Mouse (Mus musculus) MN1 (cell line): Measurements from ENCODE around the gene Fkbp2.

Experiments used
- DNase-seq: peaks from one replicate; pipeline ENCODE4 v3.0.0-alpha.2; 2016; ENCODE audit warnings: low spot score

The Fkbp2 gene

DNA sequence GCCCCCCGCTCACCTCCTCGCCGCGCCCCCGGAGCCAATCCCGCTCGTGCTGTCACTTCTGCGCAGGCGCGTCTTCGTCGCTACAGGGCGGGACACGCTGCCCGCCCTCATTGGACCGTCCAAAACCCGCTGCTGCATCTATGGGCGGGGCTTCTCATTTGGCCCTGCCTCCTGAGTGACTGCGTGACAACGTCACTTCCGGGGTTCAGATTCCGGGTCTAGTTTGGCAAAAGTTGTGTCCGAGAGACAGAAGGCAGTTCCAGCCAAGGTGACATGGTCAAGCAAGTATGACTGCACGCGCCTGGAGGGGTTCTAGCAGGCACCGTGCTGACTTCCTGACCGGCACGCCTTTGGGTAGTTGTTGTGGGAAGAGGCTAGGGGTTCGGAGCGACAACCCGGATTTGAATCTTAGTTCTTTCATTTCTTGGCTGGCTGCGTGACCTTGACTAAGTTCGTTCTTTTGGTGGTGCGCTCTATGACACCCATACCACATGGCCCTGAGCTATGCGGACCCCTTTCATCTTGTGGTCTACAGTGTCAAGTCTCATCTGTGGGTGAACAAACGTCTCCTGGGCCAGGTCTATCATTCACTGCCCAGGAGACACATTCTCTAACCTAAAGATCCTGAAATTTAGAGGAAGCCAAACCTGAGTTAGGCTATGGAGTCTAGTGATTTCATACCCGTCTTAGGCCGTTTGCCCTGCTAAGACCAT, at the start of gene Fkbp2:
Gene Fkbp2, minus strand, starts transcription at position 121 of the 713 bp plus-strand sequence.
- peak; percentile 96 for DNase-seq

DNA sequence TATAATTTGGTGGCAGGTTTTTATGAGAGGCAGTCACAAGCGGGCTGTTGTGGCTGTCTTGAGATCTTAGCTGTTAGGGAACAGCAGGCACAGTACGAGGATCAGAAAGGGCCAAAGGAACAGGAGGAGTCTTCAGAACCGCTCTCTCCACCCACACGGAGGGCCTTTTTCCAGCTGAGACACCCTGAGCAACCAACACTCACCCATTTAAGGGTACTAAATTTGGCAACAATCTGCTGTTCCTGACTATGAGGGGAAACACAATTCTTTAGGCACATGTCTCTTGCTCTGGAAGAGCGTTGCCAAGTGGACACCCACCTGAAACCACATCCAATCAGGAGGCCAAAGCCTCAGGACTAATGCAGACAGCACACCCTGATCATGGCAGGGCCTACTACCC, 49.2 kb upstream of the Fkbp2 start:
- no peak for DNase-seq

DNA sequence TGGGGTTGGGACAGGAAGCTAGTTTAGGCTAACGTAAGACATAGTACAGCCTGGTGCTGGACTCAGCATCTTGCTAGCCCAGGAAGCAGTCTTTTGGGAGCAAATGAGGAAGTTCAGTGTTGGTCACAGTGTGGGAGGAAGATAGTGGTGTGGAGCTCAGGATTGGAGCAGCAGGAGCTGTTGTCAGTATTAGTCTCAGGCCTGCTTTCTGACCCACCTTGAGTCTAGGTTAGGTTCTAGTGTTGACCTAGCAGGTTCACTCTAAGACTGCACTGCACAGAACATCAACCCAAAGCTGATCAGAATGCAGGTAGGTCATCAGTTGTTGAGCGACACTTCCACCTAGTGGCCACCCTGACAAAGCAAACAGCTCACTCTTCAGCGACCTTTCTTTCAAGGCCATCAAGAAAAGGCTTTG, 39.9 kb upstream of the Fkbp2 start:
- DNase-seq = peak; percentile 64

DNA sequence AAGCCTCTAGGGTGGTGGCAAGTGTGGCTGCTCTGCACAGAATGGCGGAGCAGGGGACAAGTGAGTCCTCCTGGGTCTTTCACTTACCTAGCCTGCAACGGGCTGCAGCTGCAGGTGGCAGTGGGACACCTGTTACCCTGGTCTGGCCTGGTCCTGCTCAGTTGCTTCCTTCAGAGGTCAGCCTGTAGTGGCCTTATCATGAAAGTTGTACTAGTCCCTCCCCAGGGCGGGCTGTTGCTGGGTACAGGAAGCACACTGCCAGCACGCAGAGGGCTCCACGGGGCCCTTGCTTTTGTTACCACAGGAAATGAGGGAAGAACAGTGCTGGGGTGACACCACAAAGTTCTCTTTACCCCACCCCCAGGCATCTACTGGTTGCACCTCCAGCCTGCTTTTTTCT, 38.9 kb upstream of the Fkbp2 start, which contains the start of gene Fermt3:
Gene Fermt3, minus strand, starts transcription at position 279 of the 400 bp plus-strand sequence.
- no peak for DNase-seq

DNA sequence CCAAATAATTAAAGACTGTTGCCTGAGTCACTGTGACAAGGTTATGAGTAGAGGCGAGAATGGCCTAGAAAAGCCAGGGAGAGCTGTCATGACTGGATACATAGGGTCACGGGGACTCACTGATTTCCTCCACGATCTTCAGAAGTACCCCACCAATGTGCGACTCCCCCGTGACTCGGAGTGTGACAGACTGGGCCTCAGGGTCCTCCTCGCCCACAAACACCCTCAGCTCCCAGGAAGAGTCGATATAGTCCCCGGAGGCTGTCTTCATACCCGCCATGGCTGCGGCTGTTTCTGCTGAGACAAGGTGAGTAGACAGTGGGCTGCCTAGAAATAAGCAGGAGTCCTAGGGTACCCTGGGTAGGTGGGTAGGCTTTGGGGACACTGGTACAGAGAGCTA, 38.2 kb upstream of the Fkbp2 start:
- DNase-seq = no peak

DNA sequence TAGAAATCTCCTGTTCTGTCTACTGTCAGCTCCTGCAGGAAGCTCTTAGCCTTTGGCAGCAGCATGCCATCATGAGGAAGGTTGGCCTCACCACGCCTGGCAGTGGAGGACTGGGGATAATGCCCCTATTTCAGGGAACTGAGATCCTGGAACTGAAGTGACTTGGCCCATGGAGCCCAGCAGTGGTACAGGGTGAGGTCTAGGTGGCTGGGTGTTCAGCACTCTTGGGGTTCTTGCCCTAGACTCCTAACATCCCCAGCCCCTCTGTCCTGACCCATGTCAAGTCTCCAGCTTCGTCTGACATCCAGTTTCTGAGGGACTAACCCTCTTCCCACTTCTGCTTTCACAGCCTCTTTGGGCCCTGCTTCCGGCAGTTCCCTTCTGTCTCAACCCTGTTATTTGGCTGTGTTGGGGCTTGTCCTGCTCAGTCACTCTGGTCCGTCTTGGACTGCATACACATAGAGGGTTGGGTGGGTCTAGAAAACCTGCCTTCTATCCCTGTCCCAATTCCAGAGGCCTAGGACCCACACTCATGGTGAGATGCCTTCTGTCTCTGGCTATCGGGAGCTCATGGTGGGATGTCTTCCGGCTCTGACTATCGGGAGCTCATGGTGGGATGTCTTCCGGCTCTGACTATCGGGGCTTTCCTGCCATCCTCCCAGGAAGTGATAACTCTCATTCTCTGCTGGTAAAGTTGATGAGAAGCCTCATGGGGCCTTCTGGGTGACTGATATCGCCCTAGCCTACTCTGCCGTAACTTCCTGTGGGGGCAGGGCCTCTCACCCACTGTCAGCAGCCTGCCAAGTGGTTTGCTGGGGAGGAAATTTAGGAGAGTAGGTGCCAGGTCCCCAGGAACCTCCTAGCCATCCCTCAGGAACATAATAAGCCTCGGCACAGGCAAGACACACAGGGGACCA, 37.5 kb upstream of the Fkbp2 start:
- no peak for DNase-seq

DNA sequence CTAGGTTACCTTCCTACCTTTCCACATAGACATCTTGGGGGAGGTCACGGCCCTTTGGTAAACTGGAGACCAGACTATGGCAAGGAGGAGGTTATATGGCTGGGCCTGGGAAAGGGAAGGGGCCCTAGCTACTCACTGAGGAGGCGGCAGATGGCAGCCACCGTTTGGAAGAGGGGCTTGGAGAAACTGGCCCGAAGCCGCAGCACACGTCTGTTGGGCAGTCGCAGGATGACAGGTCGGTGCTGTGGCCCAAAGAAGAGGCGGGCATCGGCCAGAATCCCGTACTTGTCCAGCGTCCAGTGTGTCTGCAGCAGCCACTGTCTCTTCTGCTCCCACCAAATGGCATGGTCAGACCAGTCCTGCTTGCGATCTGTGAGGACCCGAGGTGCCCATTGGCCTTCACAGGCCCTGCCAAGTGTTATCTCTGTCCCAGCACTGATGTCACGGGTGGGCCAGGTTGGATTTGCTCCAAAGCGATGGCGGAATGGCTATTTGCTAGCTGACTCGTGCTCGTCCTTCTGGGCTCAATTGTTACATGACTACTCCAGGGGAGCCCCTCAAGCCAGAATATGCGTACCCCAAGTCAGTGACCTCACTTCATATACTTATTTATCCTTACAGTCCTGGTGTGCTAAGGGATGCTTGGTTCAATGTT, 34.3 kb upstream of the Fkbp2 start:
- no peak for DNase-seq

DNA sequence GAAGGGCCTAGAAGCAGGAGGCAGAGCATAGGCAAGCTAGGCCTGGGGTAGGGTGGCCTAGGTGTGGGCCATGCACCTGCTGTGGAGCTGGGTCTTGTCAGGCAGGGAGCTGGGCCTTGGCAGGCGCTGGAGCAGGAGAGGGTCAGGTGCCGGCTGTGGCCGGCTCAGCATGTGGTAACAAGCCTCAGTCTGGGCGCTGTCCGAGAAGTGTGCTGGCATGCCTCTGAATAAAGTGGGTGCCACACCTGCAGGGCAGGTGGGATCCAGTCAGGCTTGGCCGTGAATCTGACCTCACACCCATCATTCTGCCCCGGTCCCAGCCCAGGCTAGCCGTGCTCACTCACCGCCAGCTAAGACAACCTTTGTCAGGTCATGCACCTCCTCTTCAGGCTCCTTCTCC, 33.7 kb upstream of the Fkbp2 start:
- DNase-seq = no peak

DNA sequence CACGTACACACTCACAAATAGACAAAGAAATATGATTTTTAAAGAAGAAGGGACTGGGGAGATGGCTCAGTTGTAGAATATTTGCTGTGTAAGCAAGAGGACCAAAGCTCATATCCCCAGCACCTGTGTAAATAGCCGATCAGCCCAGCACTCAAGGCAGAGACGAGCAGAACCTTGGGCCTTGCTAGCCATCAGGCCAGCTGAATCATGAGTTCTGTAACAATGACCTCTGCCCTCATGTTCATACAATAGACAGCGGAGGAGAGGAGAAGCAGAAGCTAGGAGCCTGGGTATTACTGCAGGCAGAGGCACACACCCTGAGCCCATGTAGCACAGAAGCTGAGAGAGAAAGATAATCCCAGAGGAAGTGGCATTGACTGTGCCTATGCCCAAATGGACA, 32.1 kb upstream of the Fkbp2 start:
- no peak for DNase-seq

DNA sequence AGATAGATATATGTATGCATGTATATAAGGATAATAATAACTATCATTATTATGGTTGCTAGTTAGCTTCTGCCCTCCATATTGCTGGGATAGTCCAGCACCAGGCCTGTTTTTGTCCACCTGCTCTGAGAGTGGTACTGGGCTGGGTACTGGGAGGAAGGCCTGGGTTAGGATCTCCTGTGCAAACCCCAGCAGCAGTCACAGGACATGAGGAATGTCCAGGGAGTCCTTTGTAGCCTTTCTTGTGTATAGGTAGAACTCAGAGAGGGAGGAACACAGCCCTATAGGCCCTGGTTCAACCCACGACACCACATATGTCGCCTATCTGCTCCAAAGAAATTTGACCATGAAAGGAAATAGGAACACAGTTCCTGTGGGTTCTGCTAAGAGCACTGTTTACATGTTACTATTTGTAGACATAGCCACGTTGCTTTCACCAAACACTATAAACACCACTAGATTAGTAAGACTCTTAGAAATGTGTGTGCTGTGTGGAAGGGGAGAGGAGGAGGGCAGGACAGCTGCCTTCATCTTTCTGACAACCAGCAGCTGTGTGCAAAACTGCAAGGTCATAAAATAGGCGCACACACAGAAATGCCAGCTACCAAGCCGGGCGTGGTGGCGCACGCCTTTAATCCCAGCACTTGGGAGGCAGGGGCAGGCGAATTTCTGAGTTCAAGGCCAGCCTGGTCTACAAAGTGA, 26.7 kb upstream of the Fkbp2 start:
- DNase-seq = no peak

DNA sequence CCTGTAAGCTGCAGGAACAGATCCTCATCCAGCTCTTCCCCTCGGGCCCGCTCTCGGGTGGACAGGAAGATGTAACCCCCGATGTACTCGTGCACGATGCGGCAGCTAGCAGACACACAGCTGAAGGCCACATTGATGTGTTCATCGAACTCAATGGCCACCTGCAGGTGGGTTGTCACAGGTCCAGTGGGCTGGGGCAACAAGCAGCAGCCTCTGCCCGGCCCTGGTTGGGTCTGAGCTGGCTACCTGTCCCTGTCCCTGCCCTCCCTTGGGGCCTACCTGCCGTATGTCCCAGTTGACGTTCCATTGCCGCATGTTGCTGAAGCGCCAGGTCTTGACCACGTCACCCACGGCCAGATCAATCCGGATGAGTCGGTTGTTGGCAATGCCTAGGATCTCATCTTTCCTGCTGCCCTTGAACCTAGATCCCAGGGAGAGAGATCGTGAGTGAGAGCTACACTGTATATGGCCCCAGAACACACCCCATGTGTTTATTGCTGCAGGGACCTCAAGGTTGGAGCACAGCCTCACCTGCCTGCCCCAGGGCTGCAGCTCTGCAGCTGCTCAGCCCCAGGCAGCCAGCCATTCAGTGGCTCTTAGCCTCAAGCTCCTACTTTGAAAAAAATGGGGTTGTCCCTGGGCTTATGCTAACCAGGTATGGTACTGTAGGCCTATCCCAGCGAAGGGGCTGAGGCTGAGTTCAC, 19.2 kb upstream of the Fkbp2 start:
- DNase-seq = no peak

DNA sequence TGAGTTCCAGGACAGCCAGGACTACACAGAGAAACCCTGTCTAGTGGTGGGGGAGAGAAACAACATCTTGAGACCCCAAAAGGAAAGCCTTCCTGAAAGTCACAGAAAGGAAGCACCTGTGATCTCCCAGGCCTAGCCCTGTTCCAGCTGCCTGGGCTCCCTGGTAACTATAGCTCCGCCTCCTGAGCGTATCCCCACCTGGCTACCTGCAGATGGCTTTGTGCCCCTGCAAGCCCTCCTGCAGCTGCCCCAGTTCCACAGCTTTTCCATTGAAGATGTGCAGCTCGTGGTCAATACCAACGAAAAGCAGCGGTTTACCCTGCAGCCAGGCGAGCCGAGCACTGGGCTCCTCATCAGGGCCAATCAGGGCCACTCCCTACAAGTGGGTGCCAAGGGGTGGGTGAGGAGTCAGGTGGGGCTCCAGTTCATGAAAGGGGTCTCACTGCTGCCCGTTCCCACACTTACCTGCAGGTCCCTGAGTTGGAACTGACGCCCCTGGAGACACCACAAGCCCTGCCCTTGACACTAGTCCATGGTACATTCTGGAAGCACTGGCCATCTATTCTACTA, 17.5 kb upstream of the Fkbp2 start:
- no peak for DNase-seq

DNA sequence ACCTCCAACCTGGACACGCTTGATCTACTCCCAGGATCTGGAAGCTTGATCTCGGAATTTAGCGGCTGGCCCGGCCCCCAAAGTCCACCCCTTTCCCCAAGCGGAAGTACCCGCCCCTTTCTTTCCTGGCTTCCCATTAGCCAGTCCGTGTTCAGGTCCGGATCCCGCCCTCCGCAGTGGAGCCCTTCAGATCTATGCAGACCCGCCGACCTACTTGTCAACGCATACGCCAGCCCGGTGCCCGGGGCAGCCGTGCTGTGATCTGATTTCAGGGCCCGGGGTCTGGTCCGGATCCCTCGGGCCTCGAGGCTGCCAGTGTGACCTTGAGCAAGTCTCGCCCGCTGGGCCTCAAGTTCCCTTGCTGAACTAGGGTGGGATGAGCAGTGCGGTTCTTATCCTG, 15.7 kb upstream of the Fkbp2 start, which contains the start of the genes Nudt22 and Trpt1:
Gene Nudt22, minus strand, starts transcription at position 112 of the 400 bp plus-strand sequence.
Gene Trpt1, plus strand, starts transcription at position 126 of the 400 bp plus-strand sequence.
- peak; percentile 80 for DNase-seq

DNA sequence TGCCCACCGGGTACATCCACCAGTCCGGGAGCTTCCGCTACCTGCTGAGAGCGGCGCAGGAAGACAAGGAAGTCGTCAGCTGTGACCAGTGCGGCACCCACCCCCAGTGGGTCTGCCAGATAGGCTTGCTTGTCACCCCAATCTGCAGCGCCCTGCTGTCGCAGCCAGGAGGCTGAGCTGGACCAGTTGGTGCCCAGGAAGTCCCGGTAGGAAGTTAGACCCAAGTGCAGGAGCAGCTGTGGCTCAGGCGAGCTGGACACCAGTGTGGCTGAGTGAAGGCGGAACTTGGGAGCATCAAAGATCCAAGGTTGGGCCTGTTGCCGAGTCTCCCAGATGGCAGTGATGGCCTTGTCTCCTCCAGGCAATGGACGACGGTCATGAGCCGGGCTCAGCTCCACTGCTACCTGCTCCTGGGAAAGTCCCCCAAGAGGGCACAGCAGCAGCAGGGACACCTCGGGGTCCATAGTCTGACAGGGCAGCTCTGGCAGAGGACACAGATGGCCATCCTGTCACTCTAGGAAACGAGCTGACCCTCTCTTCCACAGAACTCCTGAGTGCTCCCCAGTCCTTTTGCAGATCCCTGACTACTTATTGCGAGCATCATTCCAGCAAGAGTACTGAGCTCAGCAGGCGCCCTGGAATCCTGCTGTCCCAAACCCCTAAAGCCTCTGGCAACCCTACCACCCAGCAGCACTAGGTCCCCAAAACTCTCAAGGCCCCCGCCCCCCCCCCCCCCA, 15.1 kb upstream of the Fkbp2 start:
- DNase-seq = no peak

DNA sequence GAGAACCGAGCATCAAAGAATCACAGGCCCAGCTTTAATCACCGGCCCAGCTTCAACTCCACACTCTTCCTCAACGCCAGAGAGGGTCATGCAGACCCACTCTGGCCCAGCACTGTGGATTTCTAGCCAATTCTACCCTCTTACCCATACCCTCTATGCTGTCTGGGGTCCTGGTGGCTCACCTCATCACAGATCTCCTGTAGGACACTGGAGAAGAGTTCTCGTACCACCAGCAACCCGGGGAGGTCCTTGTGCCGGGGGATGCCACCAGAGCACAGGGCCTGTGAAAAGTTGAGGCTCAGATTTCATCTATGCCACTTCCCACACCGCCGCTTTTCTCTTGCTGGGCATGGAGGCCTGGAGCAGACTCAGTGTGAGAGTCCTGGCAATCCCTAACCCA, 14.2 kb upstream of the Fkbp2 start:
- no peak for DNase-seq

DNA sequence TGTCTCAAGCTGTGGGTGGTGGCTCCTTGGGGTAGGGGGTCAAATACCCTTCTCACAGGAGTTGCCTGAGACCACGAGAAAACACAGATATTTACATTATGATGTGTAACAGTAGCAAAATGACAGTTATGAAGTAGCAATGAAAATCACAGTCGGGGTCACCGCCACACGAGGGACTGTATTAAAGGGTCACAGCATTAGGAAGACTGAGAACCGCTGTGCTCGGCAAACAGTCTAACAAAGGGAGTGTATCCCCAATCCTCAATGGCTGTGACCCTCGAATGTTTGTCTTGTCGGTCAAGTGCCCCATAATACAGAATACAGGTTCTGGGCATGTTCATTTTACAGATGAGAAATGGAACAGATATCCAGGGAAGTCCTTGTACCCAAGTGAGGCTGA, 13.7 kb upstream of the Fkbp2 start:
- no peak for DNase-seq

DNA sequence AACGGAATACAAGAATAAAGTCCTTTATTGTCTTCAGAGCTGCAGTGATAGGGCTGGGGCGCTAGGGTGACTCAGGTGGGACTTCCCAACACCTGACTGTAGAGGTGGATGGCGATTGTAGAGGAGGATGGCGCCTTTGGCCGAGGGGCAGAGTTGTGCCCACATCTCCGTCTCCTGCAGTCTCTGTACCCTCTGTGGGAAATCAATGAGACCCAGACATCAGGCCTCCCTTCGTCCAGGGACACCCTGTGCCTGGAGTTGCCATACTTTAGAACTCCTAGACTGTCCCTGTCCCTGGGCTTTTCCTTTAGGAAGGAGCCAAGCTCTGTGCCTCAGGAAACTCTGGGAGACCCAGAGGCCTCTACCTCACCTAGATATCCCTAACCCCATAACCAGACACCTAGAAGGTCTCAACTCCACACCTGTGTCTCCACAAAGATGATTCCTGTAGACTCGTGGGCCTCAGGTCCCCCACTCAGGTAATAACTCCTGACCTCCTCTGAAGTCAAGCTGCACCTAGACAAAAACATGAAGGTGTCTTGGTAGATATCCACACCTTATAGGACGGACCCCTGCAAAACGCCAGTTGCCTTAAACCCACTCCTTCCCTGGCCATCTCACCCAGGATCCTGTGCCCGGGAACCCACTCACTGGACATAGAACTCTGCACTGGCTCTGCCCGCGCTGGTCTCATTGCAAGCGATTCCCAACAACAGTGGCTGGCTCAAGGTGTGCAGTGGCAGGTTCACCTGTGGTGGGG, 12.9 kb upstream of the Fkbp2 start:
- DNase-seq = no peak

DNA sequence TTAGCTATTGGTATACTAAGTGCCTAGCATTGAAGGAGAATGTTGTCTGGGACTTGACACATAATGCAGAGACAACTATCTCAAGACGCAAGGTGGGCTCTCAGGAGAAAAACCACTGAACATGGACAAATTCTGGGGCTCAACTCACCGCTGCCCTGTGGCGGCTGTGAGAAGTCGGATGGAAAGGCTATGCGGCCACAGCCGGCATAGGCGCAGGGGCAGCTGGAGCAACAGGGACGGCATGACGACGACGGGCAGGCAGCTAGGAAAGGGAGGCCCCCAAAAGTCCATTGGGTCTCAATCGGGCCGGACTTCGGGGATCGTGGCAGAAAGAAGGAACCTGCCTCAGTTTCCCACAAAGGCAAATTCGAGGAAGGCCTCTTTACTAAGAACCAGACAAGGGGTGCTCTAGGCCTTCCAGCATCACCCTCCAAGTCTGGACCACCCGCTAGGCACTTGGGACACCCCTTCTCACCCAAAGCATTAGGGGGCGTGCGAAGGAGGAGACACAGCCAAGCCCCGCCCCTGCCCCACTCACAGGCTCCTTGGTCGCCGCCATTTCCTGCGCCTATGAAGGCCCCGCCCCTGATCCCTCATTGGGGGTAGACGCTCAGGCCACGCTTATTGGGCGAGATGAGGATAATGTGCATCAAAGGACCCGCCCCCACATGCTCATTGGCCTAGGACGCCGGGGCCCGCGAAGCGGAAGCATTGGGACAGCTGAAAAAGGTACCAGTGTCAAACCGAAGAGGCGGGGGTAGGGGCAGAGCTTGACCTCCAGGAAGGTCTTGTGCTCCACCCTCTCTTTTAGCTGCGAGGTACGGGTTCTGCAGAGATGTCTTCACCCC, 11.9 kb upstream of the Fkbp2 start, which contains the start of gene Dnajc4:
Gene Dnajc4, minus strand, starts transcription at position 562 of the 848 bp plus-strand sequence.
- DNase-seq = peak; percentile 91
